Mouse (Mus musculus) E14TG2a.4 (cell line): ENCODE measurements around the gene Igfbp6.

ENCODE experiments used
- CTCF ChIP-seq: conservative IDR thresholded peaks from 2 replicates; pipeline ENCODE4 v1.5.1; 2014; ENCODE audit warnings: low read length
- POU5F1 ChIP-seq: IDR thresholded peaks from 2 replicates; pipeline ENCODE4 v1.6.1; 2014; ENCODE audit warnings: low read length, borderline replicate concordance

DNA sequence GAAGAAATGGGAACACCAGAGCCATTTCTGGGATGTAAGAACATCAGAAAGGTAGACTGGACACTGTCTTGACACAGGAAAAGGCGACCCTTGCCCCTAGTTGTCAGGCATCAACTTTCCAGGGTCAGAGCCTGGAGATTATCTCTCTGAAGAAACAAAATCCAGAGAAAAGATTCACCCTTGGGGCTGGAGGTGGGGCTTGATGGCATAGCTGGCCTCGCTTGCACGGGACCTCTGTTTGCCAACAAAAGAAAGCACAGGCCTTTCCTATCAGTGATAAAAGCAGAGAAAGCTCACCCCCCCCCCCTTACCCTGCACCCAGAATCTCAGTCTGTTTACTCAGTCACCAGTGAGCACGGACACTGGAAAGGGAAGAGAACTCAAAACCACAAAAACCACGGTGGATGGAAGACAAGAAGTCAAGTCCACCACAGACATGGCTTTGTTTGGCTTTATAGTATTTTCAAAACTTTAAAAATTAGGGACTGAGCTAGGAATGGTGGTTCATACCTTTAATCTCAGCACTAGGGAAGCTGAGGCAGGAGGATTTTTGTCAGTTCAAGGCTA, 48.7 kb downstream of the Igfbp6 start:
- TF ChIP-seq CTCF = no peak
- TF ChIP-seq POU5F1 = no peak
